Mouse (Mus musculus) lung, embryonic 14.5 days (tissue): Measurements from ENCODE around the gene Lgi4. TPM values are rescaled to one million over a fixed set of nuclear protein-coding genes. Genes with fewer than 3 reads are reported as not detected.
A peak's percentile ranks its signal among the peaks of the same experiment; 100 is the strongest.

ENCODE experiments used
- ATAC-seq: fragments of 200-750 bp; cut with Nextera tagmentation; 2 replicates; pipeline ENCODE4 v1.8.0; 2017; ENCODE audit warnings: mild to moderate bottlenecking, moderate TSS enrichment, moderate library complexity; ENCODE audit not compliant: insufficient read depth
- DNase-seq: peaks from one replicate; pipeline ENCODE4 v3.0.0-alpha.2; 2015
- H3K27ac ChIP-seq: fragments of 300-500 bp; sonication (generic); 2 replicates; pipeline ENCODE4 v1.5.1; 2014; ENCODE audit warnings: low read depth, mild to moderate bottlenecking, moderate library complexity
- H3K27me3 ChIP-seq: fragments of 300-500 bp; sonication (generic); 2 replicates; pipeline ENCODE4 v1.6.1; 2014; ENCODE audit warnings: low read length, control low read depth; ENCODE audit not compliant: insufficient read depth
- H3K36me3 ChIP-seq: fragments of 300-500 bp; sonication (generic); 2 replicates; pipeline ENCODE4 v1.6.1; 2014; ENCODE audit warnings: control low read depth; ENCODE audit not compliant: insufficient read depth
- H3K4me1 ChIP-seq: fragments of 300-500 bp; sonication (generic); 2 replicates; pipeline ENCODE4 v1.6.1; 2014; ENCODE audit warnings: antibody characterized with exemption, control low read depth; ENCODE audit not compliant: insufficient read depth
- H3K4me2 ChIP-seq: fragments of 300-500 bp; sonication (generic); 2 replicates; pipeline ENCODE4 v1.6.1; 2014; ENCODE audit warnings: mild to moderate bottlenecking
- H3K4me3 ChIP-seq: fragments of 300-500 bp; sonication (generic); 2 replicates; pipeline ENCODE4 v1.5.1; 2014; ENCODE audit warnings: low read depth, low read length
- H3K9ac ChIP-seq: fragments of 300-500 bp; sonication (generic); 2 replicates; pipeline ENCODE4 v1.6.1; 2014
- H3K9me3 ChIP-seq: fragments of 300-500 bp; sonication (generic); 2 replicates; pipeline ENCODE4 v1.6.1; 2016; ENCODE audit warnings: low read depth, low read length, control low read depth
- CTCF ChIP-seq: IDR thresholded peaks from 2 replicates; pipeline ENCODE4 v1.5.1; 2016; ENCODE audit warnings: antibody characterized with exemption, low read depth
- WGBS: fragments of 180-500 bp; shearing (Covaris S2); extraction: QIAGEN DNeasy Blood & Tissue Kit; methylation state at CpG from one replicate; pipeline ENCODE4 v1.1.7; 2014; 5-methylcytosine and 5-hydroxymethylcytosine counted together
- polyA plus RNA-seq: library from polyadenylated mRNA; unstranded; fragments of >200 nt; fragmentation: Nextera tagmentation; extraction: Ambion mirVana; gene quantifications from 2 replicates; pipeline ENCODE4 v1.2.1, GENCODE M21; 2014

The Lgi4 gene
- polyA plus RNA-seq, 1 experiment from 2014 or later = 0.13 TPM

GRCm38 (mm10) chr7:31063074-31063560, 4.0 kb downstream of the Lgi4 start:
- Histone ChIP-seq H3K9me3 (no peaks in the 10 kb centered on the region), H3K27ac (no peak overlapping the region), H3K27me3 (no peaks in the 10 kb centered on the region), H3K4me3 (no peak overlapping the region), H3K4me1 (no peaks in the 10 kb centered on the region; the same call in 1 of the 2 replicates), H3K9ac (no peak overlapping the region), H3K36me3 (no peaks in the 10 kb centered on the region), H3K4me2 (no peak overlapping the region)
- ATAC-seq = no peak
- DNase-seq = no peak
- 76% methylated on average over 12 of the region's 12 CpGs for WGBS
- TF ChIP-seq CTCF = no peak

GRCm38 (mm10) chr7:31067836-31068235, 8.7 kb downstream of the Lgi4 start:
- Histone ChIP-seq H3K36me3 (no peaks in the 10 kb centered on the region), H3K9ac (no peak overlapping the region), H3K4me1 (peaks cover 3% of the 10 kb centered on the region; the same call in 1 of the 2 replicates), H3K4me2 (no peak overlapping the region), H3K9me3 (no peaks in the 10 kb centered on the region), H3K27me3 (no peaks in the 10 kb centered on the region), H3K4me3 (no peak overlapping the region), H3K27ac (no peak overlapping the region)
- DNase-seq = peak; percentile 74
- ATAC-seq = peak; percentile 61
- WGBS = 28% methylated on average over 5 of the region's 5 CpGs
- TF ChIP-seq CTCF = no peak

- Histone ChIP-seq H3K9ac (no peak overlapping the region), H3K27ac (no peak overlapping the region), H3K36me3 (no peaks in the 10 kb centered on the region), H3K27me3 (no peaks in the 10 kb centered on the region), H3K4me1 (peaks cover 3% of the 10 kb centered on the region; the same call in 1 of the 2 replicates), H3K9me3 (no peaks in the 10 kb centered on the region), H3K4me2 (no peak overlapping the region), H3K4me3 (no peak overlapping the region)
- WGBS = 83% methylated on average over 14 of the region's 14 CpGs
- no peak for ATAC-seq
- DNase-seq = no peak
- no peak for TF ChIP-seq CTCF
Observed at GRCm38 (mm10) chr7:31069491-31069890, 10.3 kb downstream of the Lgi4 start.

- Histone ChIP-seq H3K36me3 (no peaks in the 10 kb centered on the region), H3K9ac (no peak overlapping the region), H3K27ac (no peak overlapping the region), H3K9me3 (no peaks in the 10 kb centered on the region), H3K27me3 (no peaks in the 10 kb centered on the region), H3K4me3 (no peak overlapping the region), H3K4me2 (no peak overlapping the region), H3K4me1 (peaks cover 3% of the 10 kb centered on the region; the same call in 1 of the 2 replicates)
- DNase-seq = no peak
- 75% methylated on average over 6 of the region's 6 CpGs for WGBS
- no peak for ATAC-seq
- no peak for TF ChIP-seq CTCF
Observed at GRCm38 (mm10) chr7:31070324-31070723, 11.2 kb downstream of the Lgi4 start.

- no peak for TF ChIP-seq CTCF
- Histone ChIP-seq H3K4me1 (peaks cover 3% of the 10 kb centered on the region; the same call in 1 of the 2 replicates), H3K36me3 (no peaks in the 10 kb centered on the region), H3K9ac (no peak overlapping the region), H3K4me3 (no peak overlapping the region), H3K4me2 (no peak overlapping the region), H3K9me3 (no peaks in the 10 kb centered on the region), H3K27ac (no peak overlapping the region), H3K27me3 (no peaks in the 10 kb centered on the region)
- ATAC-seq = no peak
- WGBS = 34% methylated on average over 9 of the region's 9 CpGs
- DNase-seq = no peak
Observed at GRCm38 (mm10) chr7:31072326-31072725, 13.2 kb downstream of the Lgi4 start.

GRCm38 (mm10) chr7:31073546-31073945, 14.4 kb downstream of the Lgi4 start:
- no peak for DNase-seq
- Histone ChIP-seq H3K4me2 (no peak overlapping the region), H3K9ac (no peak overlapping the region), H3K9me3 (no peaks in the 10 kb centered on the region), H3K4me1 (0 out of 2 replicates have a peak, but pooled peaks cover 3% of the 10 kb centered on the region), H3K27me3 (no peaks in the 10 kb centered on the region), H3K4me3 (no peak overlapping the region), H3K36me3 (no peaks in the 10 kb centered on the region), H3K27ac (no peak overlapping the region)
- no peak for TF ChIP-seq CTCF
- no peak for ATAC-seq

- H3K9me3 ChIP-seq = no peaks in the 10 kb centered on the region
- H3K27me3 ChIP-seq = no peaks in the 10 kb centered on the region
- ATAC-seq (0 out of 2 replicates have a peak, but pooled peaks have one; percentile 2), DNase-seq (no peak)
- H3K36me3 ChIP-seq = no peaks in the 10 kb centered on the region
- no peak for TF ChIP-seq CTCF
- WGBS = 47% methylated on average over 7 of the region's 7 CpGs
- H3K4me3 ChIP-seq = no peak overlapping the region
- no peak overlapping the region for H3K27ac ChIP-seq
- H3K4me1 ChIP-seq = 0 out of 2 replicates have a peak, but pooled peaks cover 3% of the 10 kb centered on the region
- no peak overlapping the region for H3K9ac ChIP-seq
- H3K4me2 ChIP-seq = no peak overlapping the region
Observed at GRCm38 (mm10) chr7:31074061-31074712, 15.0 kb downstream of the Lgi4 start.
